Mouse (Mus musculus) liver, embryonic 13.5 days (tissue): Measurements from ENCODE around the gene Sorcs2. TPM values are rescaled to one million over a fixed set of nuclear protein-coding genes. Genes with fewer than 3 reads are reported as not detected.

ENCODE experiments used
- ATAC-seq: fragments of 200-750 bp; cut with Nextera tagmentation; 2 replicates; pipeline ENCODE4 v1.8.0; 2017; ENCODE audit warnings: low read depth, mild to moderate bottlenecking, moderate number of reproducible peaks, moderate library complexity
- DNase-seq: peaks from one replicate; pipeline ENCODE4 v3.0.0; 2022
- H3K27ac ChIP-seq: fragments of 300-500 bp; sonication (generic); 2 replicates; pipeline ENCODE4 v1.5.1; 2015; ENCODE audit warnings: moderate library complexity, mild to moderate bottlenecking, inconsistent platforms
- H3K27me3 ChIP-seq: fragments of 300-500 bp; sonication (generic); 2 replicates; pipeline ENCODE4 v1.6.1; 2015; ENCODE audit warnings: mild to moderate bottlenecking, inconsistent platforms
- H3K36me3 ChIP-seq: fragments of 300-500 bp; sonication (generic); 2 replicates; pipeline ENCODE4 v1.6.1; 2015; ENCODE audit warnings: mild to moderate bottlenecking, inconsistent platforms
- H3K4me1 ChIP-seq: fragments of 300-500 bp; sonication (generic); replicated peaks from 2 replicates; pipeline ENCODE4 v1.6.1; 2015; ENCODE audit warnings: inconsistent platforms
- H3K4me2 ChIP-seq: fragments of 300-500 bp; sonication (generic); 2 replicates; pipeline ENCODE4 v1.6.1; 2015; ENCODE audit warnings: inconsistent platforms, mild to moderate bottlenecking, moderate library complexity
- H3K4me3 ChIP-seq: fragments of 300-500 bp; sonication (generic); replicated peaks from 2 replicates; pipeline ENCODE4 v1.5.1; 2015; ENCODE audit warnings: mild to moderate bottlenecking, inconsistent platforms
- H3K9ac ChIP-seq: fragments of 300-500 bp; sonication (generic); 2 replicates; pipeline ENCODE4 v1.6.1; 2015; ENCODE audit warnings: mild to moderate bottlenecking, inconsistent platforms
- H3K9me3 ChIP-seq: fragments of 300-500 bp; sonication (generic); replicated peaks from 2 replicates; pipeline ENCODE4 v1.6.1; 2016; ENCODE audit warnings: inconsistent platforms
- WGBS: fragments of 180-500 bp; shearing (Covaris S2); methylation state at CpG from one replicate; pipeline ENCODE4 v1.1.7; 2015; ENCODE audit not compliant: insufficient replicate concordance; 5-methylcytosine and 5-hydroxymethylcytosine counted together
- polyA plus RNA-seq: library from polyadenylated mRNA; unstranded; fragments of >200 nt; fragmentation: Nextera tagmentation; extraction: Ambion mirVana; gene quantifications from 2 replicates; pipeline ENCODE4 v1.2.1, GENCODE M21; 2015

The Sorcs2 gene
- polyA plus RNA-seq, 1 experiment from 2014 or later = 0.47 TPM

DNA sequence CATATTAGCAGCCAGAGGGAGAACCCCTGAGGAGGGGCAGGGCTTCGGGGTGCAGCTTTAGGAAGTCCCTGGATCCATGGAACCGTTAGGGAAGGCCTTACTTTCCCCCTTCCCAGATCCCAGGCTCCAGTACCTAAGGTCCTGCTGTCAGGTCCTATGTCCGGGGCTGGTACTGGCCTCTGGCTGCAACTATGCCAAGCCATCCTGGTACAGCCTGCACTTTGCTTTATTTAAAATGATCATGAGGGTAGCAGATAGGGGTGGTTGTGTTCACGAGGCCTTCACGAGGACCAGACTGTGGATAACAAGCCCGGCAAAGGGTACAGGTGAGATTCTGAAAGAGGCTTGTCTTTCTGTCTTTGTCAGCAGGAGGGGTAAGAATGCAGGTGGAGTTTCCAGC is 285.2 kb downstream of the Sorcs2 start:
- no peaks in the 10 kb centered on the region for H3K9me3 ChIP-seq
- WGBS = 55% methylated on average over 6 of the region's 6 CpGs
- DNase-seq (no peak), ATAC-seq (no peak)
- H3K4me3 ChIP-seq = no peak overlapping the region
- H3K36me3 ChIP-seq = no peaks in the 10 kb centered on the region
- H3K9ac ChIP-seq = no peak overlapping the region
- H3K4me2 ChIP-seq = no peak overlapping the region
- H3K27ac ChIP-seq = no peak overlapping the region
- no peaks in the 10 kb centered on the region for H3K27me3 ChIP-seq
- H3K4me1 ChIP-seq = no peaks in the 10 kb centered on the region

DNA sequence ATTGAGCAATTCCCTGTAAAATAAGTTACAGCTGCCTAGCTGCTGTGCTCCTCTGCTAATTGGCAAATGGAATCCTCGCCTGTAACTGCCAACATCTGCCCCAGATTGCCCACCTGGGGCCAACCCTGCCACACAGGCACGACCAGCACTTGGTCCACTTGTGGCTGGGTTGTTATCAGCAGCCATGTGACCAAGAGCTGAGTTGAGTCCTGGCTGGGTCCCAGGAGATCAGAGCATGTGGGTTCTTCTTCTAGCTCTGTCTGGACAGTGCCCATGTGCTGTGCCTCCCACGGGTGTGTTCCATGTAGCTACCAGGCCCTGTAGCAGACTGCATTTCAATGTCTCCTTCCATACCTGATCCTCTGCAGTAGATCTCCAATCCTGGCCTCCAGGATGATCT is 286.4 kb downstream of the Sorcs2 start:
- ATAC-seq (no peak), DNase-seq (no peak)
- no peak overlapping the region for H3K4me2 ChIP-seq
- no peak overlapping the region for H3K9ac ChIP-seq
- H3K27me3 ChIP-seq = no peaks in the 10 kb centered on the region
- no peak overlapping the region for H3K27ac ChIP-seq
- no peaks in the 10 kb centered on the region for H3K9me3 ChIP-seq
- no peaks in the 10 kb centered on the region for H3K36me3 ChIP-seq
- no peaks in the 10 kb centered on the region for H3K4me1 ChIP-seq
- no peak overlapping the region for H3K4me3 ChIP-seq
- WGBS = 48% methylated on average over 3 of the region's 3 CpGs

DNA sequence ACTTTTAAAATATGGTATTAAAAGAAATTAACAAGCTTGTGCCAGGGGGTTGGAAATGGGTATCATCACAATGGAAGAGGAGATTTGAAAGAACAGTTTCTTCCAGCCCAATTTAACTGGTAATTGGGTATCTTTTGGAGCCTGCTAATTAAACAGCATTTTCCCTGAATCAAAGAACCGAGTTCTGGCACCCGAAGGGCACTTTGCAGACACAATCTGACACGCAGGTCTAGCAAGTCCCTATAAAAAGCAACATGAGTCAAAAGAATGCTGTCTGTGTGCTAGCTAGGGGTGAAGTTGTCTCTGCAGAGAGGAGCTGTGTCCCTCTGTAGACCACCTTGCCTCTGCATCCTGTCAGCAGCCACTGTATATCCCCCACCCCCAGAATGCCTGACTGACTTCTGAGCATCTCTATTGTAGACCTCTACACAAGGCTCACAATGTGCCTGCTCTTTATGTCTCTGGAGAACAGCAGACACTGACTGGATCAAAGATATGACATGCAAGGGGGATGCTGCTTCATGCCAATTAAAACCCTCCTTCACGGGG is 289.5 kb downstream of the Sorcs2 start:
- no peak overlapping the region for H3K9ac ChIP-seq
- no peaks in the 10 kb centered on the region for H3K27me3 ChIP-seq
- H3K4me3 ChIP-seq = no peak overlapping the region
- WGBS = 64% methylated on average over 4 of the region's 4 CpGs
- no peaks in the 10 kb centered on the region for H3K9me3 ChIP-seq
- no peaks in the 10 kb centered on the region for H3K4me1 ChIP-seq
- H3K36me3 ChIP-seq = no peaks in the 10 kb centered on the region
- ATAC-seq = no peak
- no peak overlapping the region for H3K4me2 ChIP-seq
- H3K27ac ChIP-seq = no peak overlapping the region
- no peak for DNase-seq

DNA sequence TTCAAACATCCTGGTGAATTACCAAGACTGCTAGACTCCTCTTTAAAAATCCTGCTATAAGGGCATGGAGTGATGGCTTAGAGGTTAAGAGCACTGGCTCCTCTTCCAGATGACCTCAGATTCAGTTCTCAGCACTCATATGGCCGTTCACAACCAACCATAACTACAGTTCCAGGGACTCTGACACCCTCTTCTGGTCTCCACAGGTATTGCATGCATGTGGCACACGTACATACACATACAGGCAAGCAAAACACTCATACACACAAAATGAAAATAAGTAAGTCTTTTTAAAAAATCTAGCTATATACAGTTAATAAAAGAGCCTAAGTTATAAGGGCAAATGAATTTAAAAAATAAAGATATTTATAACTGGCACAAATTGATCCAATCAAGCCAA is 294.5 kb downstream of the Sorcs2 start:
- ATAC-seq (no peak), DNase-seq (no peak)
- no peak overlapping the region for H3K4me3 ChIP-seq
- H3K4me2 ChIP-seq = no peak overlapping the region
- no peak overlapping the region for H3K9ac ChIP-seq
- no peaks in the 10 kb centered on the region for H3K27me3 ChIP-seq
- H3K9me3 ChIP-seq = no peaks in the 10 kb centered on the region
- H3K27ac ChIP-seq = no peak overlapping the region
- 55% methylated on average over 2 of the region's 2 CpGs for WGBS
- H3K36me3 ChIP-seq = no peaks in the 10 kb centered on the region
- H3K4me1 ChIP-seq = no peaks in the 10 kb centered on the region

DNA sequence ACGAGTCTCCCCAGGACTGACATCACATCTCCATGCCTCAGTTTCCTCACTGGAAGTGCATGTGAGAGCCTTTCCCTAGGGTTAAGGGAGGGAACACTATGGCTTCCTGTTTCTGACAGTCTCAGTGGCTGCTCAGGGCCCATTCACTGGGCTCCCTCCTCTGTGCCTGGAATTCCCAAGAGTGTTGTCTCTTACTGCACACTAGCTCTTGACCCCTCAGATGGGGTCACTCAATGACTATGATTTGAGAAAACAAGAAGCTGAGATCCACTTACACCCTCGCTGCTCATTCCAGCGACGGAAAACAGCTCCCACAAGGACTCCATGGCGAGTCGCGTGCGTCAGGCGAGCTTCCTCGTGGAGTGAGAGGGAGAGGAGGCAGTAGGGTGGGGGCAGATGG is 296.8 kb downstream of the Sorcs2 start:
- H3K4me2 ChIP-seq = no peak overlapping the region
- H3K4me1 ChIP-seq = no peaks in the 10 kb centered on the region
- H3K4me3 ChIP-seq = no peak overlapping the region
- WGBS = 65% methylated on average over 10 of the region's 10 CpGs
- DNase-seq (no peak), ATAC-seq (no peak)
- no peaks in the 10 kb centered on the region for H3K27me3 ChIP-seq
- no peaks in the 10 kb centered on the region for H3K9me3 ChIP-seq
- H3K36me3 ChIP-seq = no peaks in the 10 kb centered on the region
- H3K9ac ChIP-seq = no peak overlapping the region
- no peak overlapping the region for H3K27ac ChIP-seq

DNA sequence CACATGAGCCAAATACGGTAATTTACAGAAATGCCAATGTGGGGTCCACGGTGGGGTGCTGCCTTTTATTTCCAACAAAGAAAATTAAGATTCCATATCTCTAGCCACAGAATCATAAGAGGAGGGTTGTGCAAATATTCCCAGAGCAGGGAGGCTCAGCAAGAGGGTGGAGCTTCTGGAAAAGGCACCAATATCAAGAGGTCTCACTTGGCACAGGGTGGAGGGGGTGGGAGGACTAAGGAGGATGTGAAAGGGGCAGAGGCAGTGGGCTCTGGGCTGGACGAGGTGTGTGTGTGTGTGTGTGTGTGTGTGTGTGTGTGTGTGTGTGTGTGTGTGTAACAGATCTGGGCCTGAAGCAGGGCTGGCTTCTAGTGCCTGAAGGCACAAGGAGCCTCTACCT is 297.5 kb downstream of the Sorcs2 start:
- Histone ChIP-seq H3K4me3 (no peak overlapping the region), H3K9me3 (no peaks in the 10 kb centered on the region), H3K27me3 (no peaks in the 10 kb centered on the region), H3K9ac (no peak overlapping the region), H3K27ac (no peak overlapping the region), H3K36me3 (no peaks in the 10 kb centered on the region), H3K4me1 (no peaks in the 10 kb centered on the region), H3K4me2 (no peak overlapping the region)
- ATAC-seq = no peak
- WGBS = 52% methylated on average over 3 of the region's 3 CpGs
- no peak for DNase-seq

DNA sequence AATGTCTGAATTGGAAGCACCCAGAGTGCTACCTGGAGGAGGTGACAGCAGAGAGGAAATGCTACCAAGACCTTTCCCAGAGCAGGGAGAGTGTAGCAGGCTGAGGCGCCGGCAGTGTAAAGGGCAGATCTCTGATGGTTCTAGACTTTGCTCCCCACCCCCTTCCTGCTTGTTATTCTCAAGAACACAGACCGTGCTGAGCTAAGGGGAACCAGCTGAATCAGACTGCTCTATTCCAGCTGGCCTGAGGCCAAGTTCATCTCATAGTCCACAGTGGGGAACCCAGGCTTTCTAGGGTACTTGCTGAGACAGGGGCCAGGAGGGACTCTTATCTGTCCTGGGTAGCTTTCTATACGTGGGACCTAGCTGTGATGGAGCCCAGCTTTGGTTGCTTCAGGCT is 298.3 kb downstream of the Sorcs2 start:
- ATAC-seq (no peak), DNase-seq (no peak)
- no peaks in the 10 kb centered on the region for H3K27me3 ChIP-seq
- H3K36me3 ChIP-seq = no peaks in the 10 kb centered on the region
- H3K4me2 ChIP-seq = no peak overlapping the region
- 31% methylated on average over 4 of the region's 4 CpGs for WGBS
- H3K9ac ChIP-seq = no peak overlapping the region
- no peaks in the 10 kb centered on the region for H3K4me1 ChIP-seq
- no peak overlapping the region for H3K4me3 ChIP-seq
- no peaks in the 10 kb centered on the region for H3K9me3 ChIP-seq
- H3K27ac ChIP-seq = no peak overlapping the region

DNA sequence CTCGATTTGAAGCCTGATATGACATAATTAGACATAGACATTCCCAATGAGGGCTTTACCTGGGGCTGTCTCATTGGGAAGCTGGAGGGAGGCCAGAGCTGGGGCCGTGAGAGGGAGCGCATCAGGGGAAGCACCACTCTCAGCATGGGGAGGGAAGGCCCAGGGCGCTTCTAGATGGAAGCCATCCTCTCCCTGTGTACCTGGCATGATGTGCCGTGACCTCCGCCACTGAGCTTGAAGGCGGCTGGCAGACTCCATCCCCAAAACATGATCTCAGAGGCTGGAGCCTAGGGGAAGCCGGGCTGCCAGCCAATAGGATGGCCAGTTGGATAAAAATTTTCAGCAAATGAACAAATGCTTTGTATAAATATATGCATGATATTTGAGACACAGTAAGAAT is 301.9 kb downstream of the Sorcs2 start:
- ATAC-seq (no peak), DNase-seq (no peak)
- Histone ChIP-seq H3K9me3 (no peaks in the 10 kb centered on the region), H3K4me1 (no peaks in the 10 kb centered on the region), H3K27ac (no peak overlapping the region), H3K4me2 (no peak overlapping the region), H3K9ac (no peak overlapping the region), H3K27me3 (no peaks in the 10 kb centered on the region), H3K4me3 (no peak overlapping the region), H3K36me3 (no peaks in the 10 kb centered on the region)
- WGBS = 71% methylated on average over 8 of the region's 8 CpGs

DNA sequence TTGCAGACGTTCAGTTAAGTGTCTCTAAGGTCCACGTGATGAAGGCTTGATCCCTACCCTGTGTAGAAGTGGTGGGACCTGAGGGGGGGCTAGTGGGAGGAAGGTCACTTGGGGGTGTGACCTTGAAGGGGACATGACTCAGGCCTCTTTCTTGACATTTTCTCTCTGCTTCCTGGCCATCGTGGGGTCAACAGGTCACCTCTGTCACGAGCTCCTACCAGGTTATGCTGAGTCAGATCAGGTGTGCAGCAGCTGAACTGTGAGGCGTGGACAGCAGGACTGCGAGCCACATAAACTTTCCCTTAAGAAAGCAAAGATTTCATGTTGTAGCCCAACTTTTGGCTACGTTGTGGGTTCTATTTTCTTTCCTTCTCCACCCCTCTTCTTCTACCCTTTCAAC is 307.9 kb downstream of the Sorcs2 start:
- no peak overlapping the region for H3K4me3 ChIP-seq
- no peak overlapping the region for H3K4me2 ChIP-seq
- H3K9ac ChIP-seq = no peak overlapping the region
- WGBS = 46% methylated on average over 7 of the region's 7 CpGs
- no peaks in the 10 kb centered on the region for H3K9me3 ChIP-seq
- no peak for DNase-seq
- no peak overlapping the region for H3K27ac ChIP-seq
- H3K36me3 ChIP-seq = no peaks in the 10 kb centered on the region
- no peaks in the 10 kb centered on the region for H3K27me3 ChIP-seq
- H3K4me1 ChIP-seq = no peaks in the 10 kb centered on the region
- no peak for ATAC-seq

DNA sequence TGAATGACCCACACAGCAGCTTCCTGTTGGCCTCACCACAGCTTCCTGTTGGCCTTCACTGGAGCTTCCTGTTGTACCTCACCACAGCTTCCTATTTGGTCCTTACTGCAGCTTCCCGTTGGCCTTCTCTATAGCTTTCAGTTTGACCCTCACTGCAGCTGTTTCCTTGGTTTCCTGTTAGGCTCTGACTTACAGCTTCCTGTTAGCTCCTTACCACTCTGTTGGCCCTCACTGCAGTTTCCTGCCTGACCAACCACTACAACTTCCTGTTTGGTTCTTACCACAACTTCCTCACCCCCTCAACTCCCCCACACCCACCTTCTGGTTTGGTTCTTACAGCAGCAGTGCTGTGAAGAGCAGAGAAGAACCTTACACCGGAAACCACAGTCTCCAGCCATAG is 308.7 kb downstream of the Sorcs2 start:
- Histone ChIP-seq H3K9me3 (no peaks in the 10 kb centered on the region), H3K9ac (no peak overlapping the region), H3K27me3 (no peaks in the 10 kb centered on the region), H3K27ac (peak overlapping the region; percentile 29; the same call in 1 of the 2 replicates), H3K4me2 (no peak overlapping the region), H3K36me3 (no peaks in the 10 kb centered on the region), H3K4me1 (no peaks in the 10 kb centered on the region), H3K4me3 (no peak overlapping the region)
- WGBS = 8% methylated on average over 2 of the region's 2 CpGs
- DNase-seq (no peak), ATAC-seq (no peak)

DNA sequence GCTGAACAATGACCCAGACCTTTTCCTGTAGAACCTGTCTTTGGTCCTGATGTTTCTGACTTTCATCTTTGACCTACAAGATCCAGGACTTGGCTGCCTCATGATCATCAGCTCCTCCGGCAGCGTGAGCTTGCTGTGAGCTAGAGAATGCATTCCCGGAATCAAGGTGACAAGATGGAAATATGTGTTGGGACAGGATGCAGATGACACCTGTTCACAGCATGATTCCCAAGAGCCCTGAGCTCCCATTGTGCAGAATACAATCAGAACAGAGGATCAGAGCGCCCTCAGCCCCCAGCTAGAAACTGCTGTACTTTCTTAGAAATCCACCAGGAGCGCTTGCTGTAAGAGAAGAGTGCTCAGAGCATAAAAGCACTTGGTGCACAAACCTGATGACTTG is 311.0 kb downstream of the Sorcs2 start:
- no peak overlapping the region for H3K9ac ChIP-seq
- DNase-seq (no peak), ATAC-seq (no peak)
- H3K27me3 ChIP-seq = no peaks in the 10 kb centered on the region
- no peak overlapping the region for H3K4me2 ChIP-seq
- H3K36me3 ChIP-seq = no peaks in the 10 kb centered on the region
- no peaks in the 10 kb centered on the region for H3K4me1 ChIP-seq
- H3K9me3 ChIP-seq = no peaks in the 10 kb centered on the region
- no peak overlapping the region for H3K27ac ChIP-seq
- 70% methylated on average over 5 of the region's 5 CpGs for WGBS
- no peak overlapping the region for H3K4me3 ChIP-seq

DNA sequence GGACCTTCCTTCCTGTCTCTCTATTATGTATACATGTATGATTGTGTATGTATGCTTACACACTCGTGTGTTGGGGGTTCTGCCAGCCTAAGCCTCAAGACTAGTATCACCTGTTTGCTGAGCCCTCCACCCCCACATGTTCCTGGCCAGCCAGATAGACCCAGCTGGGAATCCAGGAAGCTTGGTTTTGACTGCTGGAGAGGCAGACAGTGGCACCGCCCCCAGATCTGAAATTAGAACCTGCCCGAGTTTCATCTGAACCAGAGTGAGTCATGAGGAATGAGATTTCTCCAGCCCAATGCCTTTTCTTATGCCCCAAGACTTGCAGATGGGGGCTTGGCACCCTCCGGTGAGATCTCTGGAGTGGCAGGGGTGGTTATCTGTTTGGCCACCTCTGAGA is 312.3 kb downstream of the Sorcs2 start:
- Histone ChIP-seq H3K9ac (no peak overlapping the region), H3K4me3 (no peak overlapping the region), H3K9me3 (no peaks in the 10 kb centered on the region), H3K4me2 (no peak overlapping the region), H3K4me1 (no peaks in the 10 kb centered on the region), H3K36me3 (no peaks in the 10 kb centered on the region), H3K27me3 (no peaks in the 10 kb centered on the region), H3K27ac (no peak overlapping the region)
- 55% methylated on average over 4 of the region's 4 CpGs for WGBS
- DNase-seq (no peak), ATAC-seq (no peak)
